Mouse (Mus musculus) small intestine, adult 2 months (tissue): Measurements from ENCODE around the gene Lrrc4c. TPM values are rescaled to one million over a fixed set of nuclear protein-coding genes. Genes with fewer than 3 reads are reported as not detected.

Source experiments
- H3K27ac ChIP-seq: fragments of 200-500 bp; 2 replicates; pipeline ENCODE4 v1.5.1; 2012; ENCODE audit warnings: low read depth, low read length, control low read depth, inconsistent platforms; ENCODE audit not compliant: insufficient read depth
- H3K27me3 ChIP-seq: fragments of 200-500 bp; 2 replicates; pipeline ENCODE4 v1.6.1; 2012; ENCODE audit warnings: mild to moderate bottlenecking, moderate library complexity, low read length, inconsistent platforms; ENCODE audit not compliant: control insufficient read depth, insufficient read depth
- H3K36me3 ChIP-seq: fragments of 200-500 bp; 2 replicates; pipeline ENCODE4 v1.6.1; 2012; ENCODE audit warnings: mild to moderate bottlenecking, low read length, control low read depth, inconsistent platforms; ENCODE audit not compliant: control insufficient read depth, insufficient read depth
- H3K4me1 ChIP-seq: fragments of 200-500 bp; 2 replicates; pipeline ENCODE4 v1.6.1; 2012; ENCODE audit warnings: low read length, inconsistent platforms, mixed read lengths; ENCODE audit not compliant: control insufficient read depth, insufficient read depth, insufficient read length
- H3K4me3 ChIP-seq: fragments of 200-500 bp; 2 replicates; pipeline ENCODE4 v1.5.1; 2012; ENCODE audit warnings: low read depth, mild to moderate bottlenecking, control low read depth, inconsistent platforms, low read length, moderate library complexity
- CTCF ChIP-seq: fragments of 200-500 bp; IDR thresholded peaks from 2 replicates; pipeline ENCODE4 v1.5.1; 2012; ENCODE audit warnings: low read depth, mild to moderate bottlenecking, control low read depth, inconsistent platforms, low read length, moderate library complexity, mixed read lengths; ENCODE audit not compliant: insufficient replicate concordance, insufficient read length; ENCODE audit errors: extremely low read depth
- POLR2A ChIP-seq: fragments of 200-500 bp; IDR thresholded peaks from 2 replicates; pipeline ENCODE4 v1.6.1; 2012; ENCODE audit warnings: low read depth, mild to moderate bottlenecking, control low read depth, inconsistent platforms, low read length, moderate library complexity
- WGBS: fragments of 180-500 bp; shearing (Covaris S2); methylation state at CpG from one replicate; pipeline ENCODE4 v1.1.7; 2018; 5-methylcytosine and 5-hydroxymethylcytosine counted together
- polyA plus RNA-seq: library from polyadenylated mRNA; depleted of rRNA; stranded (reverse); fragments of >200 nt; gene quantifications from 2 replicates; pipeline ENCODE4 v1.2.3, GENCODE M21; 2012

The Lrrc4c gene
- polyA plus RNA-seq, 1 experiment: 0.15 TPM

DNA sequence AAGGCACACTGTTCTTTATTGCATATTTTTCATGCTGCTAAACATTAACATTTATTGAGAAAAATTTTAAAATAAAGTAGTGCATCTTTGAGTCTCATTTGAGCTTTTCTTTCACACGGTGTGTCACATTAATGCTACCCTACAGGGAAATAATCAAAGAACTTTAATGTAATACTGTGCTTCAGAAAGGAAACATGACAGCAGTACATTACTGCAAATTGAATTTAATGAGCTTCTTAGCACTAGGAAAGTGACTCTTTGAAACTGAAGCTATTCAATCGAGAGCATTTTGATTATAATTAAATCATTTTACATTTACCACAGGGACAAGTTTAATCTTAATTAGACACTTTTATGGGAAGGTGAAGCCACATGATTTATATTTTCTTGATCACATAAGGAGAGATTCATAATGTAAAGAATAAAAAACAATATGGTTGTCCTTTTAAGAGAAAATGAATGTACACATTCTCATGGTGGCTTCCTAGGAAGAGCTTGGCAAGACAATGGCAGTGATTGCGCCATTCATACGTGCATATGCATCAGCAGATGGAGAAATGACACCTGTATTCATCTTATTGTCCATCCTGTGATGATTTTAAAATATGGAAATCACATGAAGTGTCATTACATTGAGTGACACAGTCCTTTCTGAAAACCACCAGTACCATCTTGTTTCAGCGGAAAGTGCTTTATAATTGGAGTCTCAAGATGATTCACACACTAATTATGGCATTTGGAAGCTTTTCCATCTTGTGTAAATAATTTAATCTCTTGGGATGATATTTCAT, 719.2 kb downstream of the Lrrc4c start:
- Histone ChIP-seq H3K27me3 (no peaks in the 10 kb centered on the region), H3K4me1 (no peaks in the 10 kb centered on the region), H3K36me3 (no peaks in the 10 kb centered on the region), H3K4me3 (no peak overlapping the region), H3K27ac (no peak overlapping the region)
- 85% methylated on average over 5 of the region's 5 CpGs for WGBS
- TF ChIP-seq POLR2A (no peak), CTCF (no peak)

DNA sequence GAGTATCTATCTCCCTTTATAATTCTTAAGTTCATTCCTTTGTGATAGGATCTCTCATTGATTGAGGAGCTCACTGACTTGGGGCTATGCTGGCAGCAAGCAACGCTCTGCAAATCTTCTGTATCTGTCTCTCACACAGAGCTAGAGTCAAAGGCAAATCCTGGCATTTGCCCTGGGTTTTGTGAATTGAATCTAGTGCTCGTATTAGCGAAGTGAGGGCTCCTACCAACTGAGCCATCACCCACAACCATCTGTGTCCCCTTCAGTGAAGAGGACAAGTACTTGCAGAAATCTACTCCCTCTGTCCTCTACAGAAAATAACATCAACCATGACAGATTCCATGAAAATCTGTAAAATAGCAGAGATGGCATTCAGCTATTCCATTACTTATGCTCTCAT, 726.0 kb downstream of the Lrrc4c start:
- Histone ChIP-seq H3K27ac (no peak overlapping the region), H3K4me1 (no peaks in the 10 kb centered on the region), H3K27me3 (no peaks in the 10 kb centered on the region), H3K36me3 (no peaks in the 10 kb centered on the region), H3K4me3 (no peak overlapping the region)
- TF ChIP-seq CTCF: no peak
- no peak for TF ChIP-seq POLR2A
- WGBS: 82% methylated on average over 3 of the region's 3 CpGs

DNA sequence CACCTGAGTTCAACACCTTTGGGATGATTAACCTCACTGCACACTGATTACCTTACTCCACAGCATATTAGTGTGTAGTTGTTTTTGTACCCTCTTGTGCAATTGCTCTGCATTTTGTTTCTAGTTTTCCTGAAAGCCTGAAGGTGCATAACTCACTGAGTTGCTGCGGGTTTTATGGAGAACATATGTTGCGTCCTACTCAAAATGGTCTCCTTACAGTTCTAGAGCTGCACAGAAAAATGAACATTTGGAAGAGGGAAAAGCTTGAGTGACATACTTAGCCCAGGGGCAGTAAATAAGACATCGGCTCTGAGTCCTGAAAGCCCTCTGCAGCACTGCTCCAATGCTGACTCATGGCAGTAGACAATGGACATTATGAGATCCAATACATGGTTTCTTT, 727.7 kb downstream of the Lrrc4c start:
- TF ChIP-seq CTCF (no peak), POLR2A (no peak)
- H3K27ac ChIP-seq: no peak overlapping the region
- H3K36me3 ChIP-seq: no peaks in the 10 kb centered on the region
- WGBS: 93% methylated on average over 3 of the region's 3 CpGs
- H3K4me1 ChIP-seq: no peaks in the 10 kb centered on the region
- H3K27me3 ChIP-seq: no peaks in the 10 kb centered on the region
- H3K4me3 ChIP-seq: no peak overlapping the region

GRCm38 (mm10) chr2:97080156-97080555, 762.2 kb downstream of the Lrrc4c start:
- H3K36me3 ChIP-seq: no peaks in the 10 kb centered on the region
- no peak overlapping the region for H3K27ac ChIP-seq
- WGBS: 38% methylated on average over 1 of the region's 1 CpGs
- no peaks in the 10 kb centered on the region for H3K27me3 ChIP-seq
- no peak for TF ChIP-seq POLR2A
- no peak for TF ChIP-seq CTCF
- no peak overlapping the region for H3K4me3 ChIP-seq
- H3K4me1 ChIP-seq: no peaks in the 10 kb centered on the region

DNA sequence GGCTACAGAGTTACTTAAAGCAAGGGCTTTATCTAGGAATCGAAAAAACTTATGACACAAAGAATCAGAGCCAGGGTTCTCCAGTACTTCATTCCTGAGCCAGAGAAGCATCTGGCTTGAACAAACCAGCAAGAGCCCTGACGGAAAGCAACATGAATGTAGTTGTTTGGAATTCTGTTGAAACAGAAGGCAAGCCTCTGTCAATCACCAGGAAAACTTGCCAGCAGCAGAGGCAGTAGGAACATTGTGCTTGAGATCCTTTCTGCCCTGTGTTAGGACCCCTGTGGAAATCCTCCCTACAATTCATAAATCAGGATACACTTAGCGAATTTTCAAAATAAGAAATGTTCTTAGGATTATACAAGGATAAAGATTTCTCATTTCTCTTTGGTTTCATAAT, 780.0 kb downstream of the Lrrc4c start:
- TF ChIP-seq POLR2A (no peak), CTCF (no peak)
- H3K4me1 ChIP-seq: no peaks in the 10 kb centered on the region
- H3K36me3 ChIP-seq: no peaks in the 10 kb centered on the region
- WGBS: 57% methylated on average over 3 of the region's 3 CpGs
- H3K27ac ChIP-seq: no peak overlapping the region
- no peak overlapping the region for H3K4me3 ChIP-seq
- no peaks in the 10 kb centered on the region for H3K27me3 ChIP-seq

GRCm38 (mm10) chr2:97103398-97104162, 785.6 kb downstream of the Lrrc4c start:
- H3K4me1 ChIP-seq: no peaks in the 10 kb centered on the region
- WGBS: 64% methylated on average over 2 of the region's 2 CpGs
- no peaks in the 10 kb centered on the region for H3K36me3 ChIP-seq
- no peak overlapping the region for H3K4me3 ChIP-seq
- H3K27ac ChIP-seq: no peak overlapping the region
- H3K27me3 ChIP-seq: no peaks in the 10 kb centered on the region
- TF ChIP-seq POLR2A: no peak
- TF ChIP-seq CTCF: no peak

DNA sequence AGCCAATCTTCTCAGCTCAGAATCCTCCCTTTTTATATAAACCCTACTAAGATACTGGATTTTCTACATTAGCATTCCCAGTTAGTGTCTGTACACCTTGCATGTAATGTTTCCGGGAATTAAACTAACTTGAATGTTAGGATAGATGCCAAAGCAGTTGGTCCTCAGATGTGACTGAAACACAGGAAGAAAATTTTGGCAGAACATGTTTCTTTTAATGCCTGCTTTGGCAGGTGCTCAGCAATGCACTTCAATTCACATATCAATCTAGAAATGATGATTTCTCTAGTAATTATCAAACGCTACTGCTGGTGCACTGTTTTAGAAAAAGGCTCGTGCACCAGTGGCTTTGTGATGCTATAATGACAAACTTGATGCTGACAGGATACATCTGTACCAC, 806.3 kb downstream of the Lrrc4c start:
- Histone ChIP-seq H3K27ac (no peak overlapping the region), H3K4me3 (no peak overlapping the region), H3K27me3 (no peaks in the 10 kb centered on the region), H3K4me1 (no peaks in the 10 kb centered on the region), H3K36me3 (no peaks in the 10 kb centered on the region)
- TF ChIP-seq POLR2A (no peak), CTCF (no peak)
- 81% methylated on average over 3 of the region's 3 CpGs for WGBS
